Mouse (Mus musculus): ENCODE results near the gene Adrm1. TPM values are rescaled to one million over a fixed set of nuclear protein-coding genes. Genes with fewer than 3 reads are reported as not detected.

Adrm1 gene
- total and polyA plus RNA-seq, 2 experiments from 2014 or later = 133 to 219 TPM

- H3K4me1 ChIP-seq (ENCODE audit: insufficient read depth) = no peaks in the 10 kb centered on the region
- 77% methylated on average over 9 of the region's 9 CpGs for WGBS
- no peak overlapping the region for H3K9ac ChIP-seq
- no peak overlapping the region for H3K27ac ChIP-seq (ENCODE audit: low read depth, low read length)
- no peak overlapping the region for H3K4me3 ChIP-seq (ENCODE audit: low read depth, low read length)
- H3K36me3 ChIP-seq (ENCODE audit: insufficient read depth) = peaks cover 19% of the 10 kb centered on the region
- no peak for ATAC-seq
- H3K27me3 ChIP-seq (ENCODE audit: insufficient read depth, low read length) = no peaks in the 10 kb centered on the region
- no peak for DNase-seq
- no peak overlapping the region for H3K4me2 ChIP-seq (ENCODE audit: low read depth)
- no peak for TF ChIP-seq CTCF (IDR thresholded peaks at IDR 0.05; ENCODE audit: low read depth)
- H3K9me3 ChIP-seq (ENCODE audit: low read length) = no peaks in the 10 kb centered on the region
These were observed 10.3 kb downstream of the Adrm1 start for GRCm38 (mm10) chr2:180181542-180181941.

- no peak for TF ChIP-seq CTCF (IDR thresholded peaks at IDR 0.05; ENCODE audit: low read depth)
- H3K4me2 ChIP-seq (ENCODE audit: low read depth) = no peak overlapping the region
- H3K27me3 ChIP-seq (ENCODE audit: insufficient read depth, low read length) = no peaks in the 10 kb centered on the region
- ATAC-seq (no peak), DNase-seq (no peak)
- no peaks in the 10 kb centered on the region for H3K36me3 ChIP-seq (ENCODE audit: insufficient read depth)
- no peaks in the 10 kb centered on the region for H3K4me1 ChIP-seq (ENCODE audit: insufficient read depth)
- H3K9me3 ChIP-seq (ENCODE audit: low read length) = no peaks in the 10 kb centered on the region
- no peak overlapping the region for H3K4me3 ChIP-seq (ENCODE audit: low read depth, low read length)
- H3K9ac ChIP-seq = no peak overlapping the region
- no peak overlapping the region for H3K27ac ChIP-seq (ENCODE audit: low read depth, low read length)
- 87% methylated on average over 24 of the region's 24 CpGs for WGBS
These were observed 12.9 kb downstream of the Adrm1 start for GRCm38 (mm10) chr2:180184011-180184751.

- H3K36me3 ChIP-seq (ENCODE audit: insufficient read depth) = no peaks in the 10 kb centered on the region
- no peak overlapping the region for H3K9ac ChIP-seq
- no peak for ATAC-seq
- WGBS = 82% methylated on average over 6 of the region's 6 CpGs
- TF ChIP-seq CTCF (IDR thresholded peaks at IDR 0.05; ENCODE audit: low read depth) = peak; percentile 25; the same call in 1 of the 2 replicates
- H3K4me3 ChIP-seq (ENCODE audit: low read depth, low read length) = no peak overlapping the region
- H3K27me3 ChIP-seq (ENCODE audit: insufficient read depth, low read length) = no peaks in the 10 kb centered on the region
- no peaks in the 10 kb centered on the region for H3K9me3 ChIP-seq (ENCODE audit: low read length)
- no peak for DNase-seq
- no peaks in the 10 kb centered on the region for H3K4me1 ChIP-seq (ENCODE audit: insufficient read depth)
- no peak overlapping the region for H3K27ac ChIP-seq (ENCODE audit: low read depth, low read length)
- no peak overlapping the region for H3K4me2 ChIP-seq (ENCODE audit: low read depth)
These were observed 13.4 kb downstream of the Adrm1 start for GRCm38 (mm10) chr2:180184752-180185109.

- Histone ChIP-seq H3K4me1 (ENCODE audit: insufficient read depth) (no peaks in the 10 kb centered on the region), H3K27me3 (ENCODE audit: insufficient read depth, low read length) (no peaks in the 10 kb centered on the region), H3K36me3 (ENCODE audit: insufficient read depth) (no peaks in the 10 kb centered on the region), H3K9me3 (ENCODE audit: low read length) (no peaks in the 10 kb centered on the region), H3K9ac (no peak overlapping the region), H3K27ac (ENCODE audit: low read depth, low read length) (no peak overlapping the region), H3K4me2 (ENCODE audit: low read depth) (no peak overlapping the region), H3K4me3 (ENCODE audit: low read depth, low read length) (no peak overlapping the region)
- no peak for TF ChIP-seq CTCF (IDR thresholded peaks at IDR 0.05; ENCODE audit: low read depth)
- ATAC-seq = no peak
- no peak for DNase-seq
- WGBS = 90% methylated on average over 14 of the region's 14 CpGs
These were observed 14.4 kb downstream of the Adrm1 start for GRCm38 (mm10) chr2:180185686-180186085.

GRCm38 (mm10) chr2:180187362-180187761 is 16.1 kb downstream of the Adrm1 start:
- no peaks in the 10 kb centered on the region for H3K9me3 ChIP-seq (ENCODE audit: low read length)
- peak; percentile 58; the same call in 1 of the 2 replicates for ATAC-seq
- no peaks in the 10 kb centered on the region for H3K36me3 ChIP-seq (ENCODE audit: insufficient read depth)
- H3K4me2 ChIP-seq (ENCODE audit: low read depth) = no peak overlapping the region
- no peak overlapping the region for H3K4me3 ChIP-seq (ENCODE audit: low read depth, low read length)
- TF ChIP-seq CTCF (IDR thresholded peaks at IDR 0.05; ENCODE audit: low read depth) = no peak
- 87% methylated on average over 11 of the region's 11 CpGs for WGBS
- no peak overlapping the region for H3K9ac ChIP-seq
- DNase-seq = no peak
- no peak overlapping the region for H3K27ac ChIP-seq (ENCODE audit: low read depth, low read length)
- no peaks in the 10 kb centered on the region for H3K27me3 ChIP-seq (ENCODE audit: insufficient read depth, low read length)
- H3K4me1 ChIP-seq (ENCODE audit: insufficient read depth) = no peaks in the 10 kb centered on the region

- no peaks in the 10 kb centered on the region for H3K9me3 ChIP-seq (ENCODE audit: low read length)
- H3K27me3 ChIP-seq (ENCODE audit: insufficient read depth, low read length) = no peaks in the 10 kb centered on the region
- no peak overlapping the region for H3K9ac ChIP-seq
- no peaks in the 10 kb centered on the region for H3K4me1 ChIP-seq (ENCODE audit: insufficient read depth)
- ATAC-seq (no peak), DNase-seq (no peak)
- no peak for TF ChIP-seq CTCF (IDR thresholded peaks at IDR 0.05; ENCODE audit: low read depth)
- no peak overlapping the region for H3K27ac ChIP-seq (ENCODE audit: low read depth, low read length)
- no peak overlapping the region for H3K4me3 ChIP-seq (ENCODE audit: low read depth, low read length)
- no peak overlapping the region for H3K4me2 ChIP-seq (ENCODE audit: low read depth)
- H3K36me3 ChIP-seq (ENCODE audit: insufficient read depth) = no peaks in the 10 kb centered on the region
- WGBS = 74% methylated on average over 10 of the region's 12 CpGs
These were observed 25.5 kb downstream of the Adrm1 start for GRCm38 (mm10) chr2:180196610-180197322.

- 48% methylated on average over 10 of the region's 10 CpGs for WGBS
- H3K27ac ChIP-seq (ENCODE audit: low read depth, low read length) = no peak overlapping the region
- no peak overlapping the region for H3K9ac ChIP-seq
- no peaks in the 10 kb centered on the region for H3K9me3 ChIP-seq (ENCODE audit: low read length)
- no peak overlapping the region for H3K4me2 ChIP-seq (ENCODE audit: low read depth)
- peak; percentile 55; the same call in 1 of the 2 replicates for ATAC-seq
- TF ChIP-seq CTCF (IDR thresholded peaks at IDR 0.05; ENCODE audit: low read depth) = no peak
- DNase-seq = no peak
- H3K4me1 ChIP-seq (ENCODE audit: insufficient read depth) = no peaks in the 10 kb centered on the region
- no peak overlapping the region for H3K4me3 ChIP-seq (ENCODE audit: low read depth, low read length)
- no peaks in the 10 kb centered on the region for H3K36me3 ChIP-seq (ENCODE audit: insufficient read depth)
- no peaks in the 10 kb centered on the region for H3K27me3 ChIP-seq (ENCODE audit: insufficient read depth, low read length)
These were observed 26.2 kb downstream of the Adrm1 start for GRCm38 (mm10) chr2:180197323-180198037.

All from forebrain, postnatal 0 days (tissue).